ENCODE assay signal across 19 mouse cellular contexts in genomic region chr17:31688112-31688511, GRCm38 (mm10). TPM values are rescaled to one million over a fixed set of nuclear protein-coding genes. Genes with fewer than 3 reads are reported as not detected.
A peak's percentile ranks its signal among the peaks of the same experiment; 100 is the strongest.
DNase-seq lines count a peak whose midpoint lies in the region; ATAC-seq lines count a peak whose summit lies in the region.
"Had no signal": no experiment of that assay in that cellular context is flagged by ENCODE, and none has a peak within 500 bp of the region (broad histone marks: within the 10 kb centered on the region; RNA-seq: fewer than 3 reads in every experiment).

No protein-coding gene starts in this region.

- no peaks in the 10 kb centered on the region for H3K9me3 ChIP-seq in heart, embryonic 11.5 days (replicated peaks; ENCODE audit: control insufficient read depth, low read length)
- H3K9me3 ChIP-seq: embryonic facial prominence, embryonic 13.5 days; limb, embryonic 13.5 days; megakaryocyte, embryonic 14.5 days; neural tube, embryonic 15.5 days had no signal

- H3K9ac ChIP-seq in heart, embryonic 11.5 days (ENCODE audit: low read depth, low read length) = no peak overlapping the region
- H3K9ac ChIP-seq: embryonic facial prominence, embryonic 13.5 days; limb, embryonic 13.5 days; neural tube, embryonic 15.5 days had no signal

- no peaks in the 10 kb centered on the region for H3K36me3 ChIP-seq in heart, embryonic 11.5 days (ENCODE audit: control insufficient read depth, insufficient read depth, low read length)
- H3K36me3 ChIP-seq: embryonic facial prominence, embryonic 13.5 days; limb, embryonic 13.5 days; neural tube, embryonic 15.5 days had no signal

- 0 out of 2 replicates have a peak, but pooled peaks cover 3% of the 10 kb centered on the region for H3K27me3 ChIP-seq in heart, embryonic 11.5 days (ENCODE audit: control insufficient read depth, insufficient read depth, low read length)
- H3K27me3 ChIP-seq: embryonic facial prominence, embryonic 13.5 days; neural tube, embryonic 15.5 days; Patski had no signal

- ATAC-seq in heart, embryonic 11.5 days (replicated peaks; ENCODE audit: insufficient number of reproducible peaks, low FRiP score, low TSS enrichment) = no peak
- ATAC-seq in frontal cortex, adult (ENCODE audit: low TSS enrichment) = no peak
- ATAC-seq: hindbrain, embryonic 16.5 days; Patski had no signal

- no peak overlapping the region for H3K4me3 ChIP-seq in heart, embryonic 11.5 days (ENCODE audit: low read depth, low read length)
- H3K4me3 ChIP-seq: embryonic facial prominence, embryonic 13.5 days; left cerebral cortex, adult 2 months; limb, embryonic 13.5 days; megakaryocyte, embryonic 14.5 days; neural tube, embryonic 15.5 days had no signal

- no peak overlapping the region for H3K27ac ChIP-seq in heart, embryonic 11.5 days (ENCODE audit: low read depth, low read length)
- H3K27ac ChIP-seq: embryonic facial prominence, embryonic 13.5 days; left cerebral cortex, adult 2 months; limb, embryonic 13.5 days; neural tube, embryonic 15.5 days had no signal

- peak; percentile 31 to 52 for DNase-seq in heart, adult 18-20 months
- DNase-seq in 3134 (ENCODE audit: extremely low read depth, insufficient read length, low spot score) (peak; percentile 37), adipocyte (ENCODE audit: low spot score) (peak; percentile 54)
- peak; percentile 37 for DNase-seq in heart, postnatal 25 days (ENCODE audit: low spot score)
- no peak for DNase-seq in left cerebral cortex, postnatal 25 days (ENCODE audit: low spot score in 2 of 2)
- no peak for DNase-seq in urinary bladder, postnatal 36 days (ENCODE audit: low spot score in 2 of 2)
- DNase-seq: thymus, adult 18-20 months had no signal

- H3K4me2 ChIP-seq in heart, embryonic 11.5 days = no peak overlapping the region
- H3K4me2 ChIP-seq: embryonic facial prominence, embryonic 13.5 days; limb, embryonic 13.5 days; neural tube, embryonic 15.5 days had no signal

- 77% methylated on average over 9 of the region's 9 CpGs for WGBS in heart, embryonic 11.5 days (ENCODE audit: insufficient replicate concordance)

- peaks cover 16% of the 10 kb centered on the region for H3K4me1 ChIP-seq in heart, embryonic 11.5 days (ENCODE audit: control insufficient read depth, insufficient read depth, low read length)

- intact Hi-C loops in heart, postnatal 25 days (cut with DNase I) = loop anchor here (5.0 to 10.0 kb wide), 2 partner anchors 249 to 517 kb away; no protein-coding TSS in a partner anchor
- intact Hi-C loops in left cerebral cortex, postnatal 25 days (cut with DNase I) = loop anchor here (5.0 kb wide), 1 partner anchor 149 kb away; no protein-coding TSS in a partner anchor

RNA-seq across cellular contexts. Expression of gene Cryaa, which starts 10.5 kb away (rescaled TPM):
- total RNA-seq in heart, adult 18-20 months (2021) = not detected
- not detected in 2 replicates for polyA plus RNA-seq in heart, embryonic 11.5 days (2014; fragmentation: Nextera tagmentation; extraction: Ambion mirVana)
- total RNA-seq in heart, postnatal 25 days (2021) = not detected
- not detected for total RNA-seq in left cerebral cortex, postnatal 25 days (2021)
- total RNA-seq: adrenal gland, adult 18-20 months; left cerebral cortex, adult 2 months had no signal
- polyA plus RNA-seq: embryonic facial prominence, embryonic 13.5 days; forebrain, embryonic 11.5 days; heart, embryonic 14.5 days; limb, embryonic 13.5 days; Patski had no signal

RNA-seq across cellular contexts. Expression of gene U2af1, which starts 29.4 kb away (rescaled TPM):
- total RNA-seq in heart, adult 18-20 months (2021) = 10 to 100 TPM; 68.6 to 77.1 TPM
- polyA plus RNA-seq in heart, embryonic 11.5 days (2014; fragmentation: Nextera tagmentation; extraction: Ambion mirVana) = 117 and 145 TPM in 2 replicates
- 10 to 100 TPM; 70.7 to 70.9 TPM for total RNA-seq in heart, postnatal 25 days (2021)
- total RNA-seq in left cerebral cortex, postnatal 25 days (2021) = 100 to 1,000 TPM; 107 to 119 TPM

RNA-seq across cellular contexts. Expression of gene Cbs, which starts 51.1 kb away (rescaled TPM):
- 1 to 10 TPM; 3.4 to 4.9 TPM for total RNA-seq in heart, adult 18-20 months (2021)
- 0.63 and 0.77 TPM in 2 replicates for polyA plus RNA-seq in heart, embryonic 11.5 days (2014; fragmentation: Nextera tagmentation; extraction: Ambion mirVana)
- 1 to 10 TPM; 1.6 to 2.6 TPM for total RNA-seq in heart, postnatal 25 days (2021)
- total RNA-seq in left cerebral cortex, postnatal 25 days (2021) = 10 to 100 TPM; 34.5 to 46.9 TPM

Comparison
In these comparisons a context has a peak if more than half of its experiments do, and no peak if none do; other contexts are left out.
1. DNase-seq: peak in heart, adult 18-20 months (2 of 2), 3134 (single experiment), adipocyte (single experiment) and heart, postnatal 25 days (single experiment); none in left cerebral cortex, postnatal 25 days (0 of 2) and urinary bladder, postnatal 36 days (0 of 2).
2. RNA of gene Cbs, which starts 51.1 kb away (total RNA-seq): 34.5 to 46.9 TPM in left cerebral cortex, postnatal 25 days; 3.4 to 4.9 TPM in heart, adult 18-20 months and 1.6 to 2.6 TPM in heart, postnatal 25 days; every median in the first group is over 4 times any median in the second.